Mouse (Mus musculus): ENCODE results near the gene Prim2. TPM values are rescaled to one million over a fixed set of nuclear protein-coding genes. Genes with fewer than 3 reads are reported as not detected.

The Prim2 gene
- polyA plus RNA-seq, 1 experiment: 2.5 TPM

DNA sequence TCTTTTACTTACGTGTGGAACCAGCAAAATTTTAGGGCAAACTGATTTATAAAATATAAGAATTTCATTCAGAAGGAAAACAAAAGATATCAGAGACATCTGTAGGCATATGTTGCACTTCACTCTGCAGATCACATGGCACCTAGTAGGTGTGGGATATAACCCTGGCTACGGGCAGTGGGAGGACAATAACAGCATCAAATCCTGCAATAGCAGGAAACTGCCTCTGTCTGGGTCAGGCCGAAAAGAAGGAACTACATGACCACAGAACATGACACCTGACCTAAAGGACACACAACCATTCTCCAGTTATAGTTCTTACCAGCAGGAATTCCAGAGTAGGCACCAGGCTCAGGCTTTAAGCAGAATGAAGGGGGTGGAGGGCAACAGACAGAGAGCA is 137.7 kb downstream of the Prim2 start:
- no peaks in the 10 kb centered on the region for H3K36me3 ChIP-seq (ENCODE audit: control insufficient read depth, insufficient read depth, low read length)
- no peaks in the 10 kb centered on the region for H3K27me3 ChIP-seq (ENCODE audit: control insufficient read depth, insufficient read depth, low read length)
- H3K4me3 ChIP-seq (ENCODE audit: low read depth, low read length): no peak overlapping the region
- no peak overlapping the region for H3K27ac ChIP-seq (ENCODE audit: insufficient read depth, low read depth, low read length)
- H3K4me1 ChIP-seq (ENCODE audit: control insufficient read depth, insufficient read depth, insufficient read length, low read length): no peaks in the 10 kb centered on the region
- TF ChIP-seq POLR2A (IDR thresholded peaks at IDR 0.05; ENCODE audit: low read depth, low read length) (no peak), CTCF (IDR thresholded peaks at IDR 0.05; ENCODE audit: extremely low read depth, insufficient read length, insufficient replicate concordance, low read depth, low read length) (no peak)
- WGBS: 94% methylated on average over 3 of the region's 3 CpGs

DNA sequence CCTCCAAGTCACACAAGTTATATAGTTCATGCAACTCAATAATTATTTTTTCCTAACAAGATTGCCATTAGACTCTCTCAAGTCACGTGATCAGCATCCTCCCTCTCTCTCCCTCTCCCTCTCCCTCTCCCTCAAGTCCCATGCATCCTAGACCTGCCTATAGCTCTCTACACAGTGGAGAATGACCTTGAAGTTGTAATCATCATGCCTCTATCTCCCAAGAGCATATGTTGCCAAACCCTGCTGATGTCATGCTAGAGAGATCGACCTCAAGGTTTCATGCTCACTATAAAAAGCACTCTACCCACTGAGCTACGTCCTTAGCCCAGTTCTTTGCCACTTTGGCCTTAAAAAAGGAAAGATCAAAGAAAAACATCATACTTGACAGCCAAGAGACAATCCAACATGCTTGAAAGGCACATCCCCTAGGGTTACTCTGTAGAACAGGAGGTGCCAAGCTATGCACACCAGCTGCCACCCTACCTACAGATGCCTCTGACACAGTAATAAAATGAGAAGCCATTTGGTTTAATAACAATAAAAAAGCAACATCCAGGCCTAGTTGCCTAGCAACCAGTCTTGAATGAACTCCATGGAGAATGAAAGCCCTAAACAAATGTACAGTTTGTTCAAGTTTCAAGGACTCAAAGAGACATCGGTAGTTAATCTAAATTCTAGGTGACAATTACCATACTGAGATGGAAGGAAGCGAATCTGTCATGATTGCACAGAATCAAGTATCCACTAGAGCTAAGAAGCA is 138.3 kb downstream of the Prim2 start:
- no peak overlapping the region for H3K4me3 ChIP-seq (ENCODE audit: low read depth, low read length)
- no peak overlapping the region for H3K27ac ChIP-seq (ENCODE audit: insufficient read depth, low read depth, low read length)
- no peaks in the 10 kb centered on the region for H3K4me1 ChIP-seq (ENCODE audit: control insufficient read depth, insufficient read depth, insufficient read length, low read length)
- WGBS: 84% methylated on average over 5 of the region's 5 CpGs
- no peaks in the 10 kb centered on the region for H3K36me3 ChIP-seq (ENCODE audit: control insufficient read depth, insufficient read depth, low read length)
- H3K27me3 ChIP-seq (ENCODE audit: control insufficient read depth, insufficient read depth, low read length): no peaks in the 10 kb centered on the region
- TF ChIP-seq POLR2A (IDR thresholded peaks at IDR 0.05; ENCODE audit: low read depth, low read length) (no peak), CTCF (IDR thresholded peaks at IDR 0.05; ENCODE audit: extremely low read depth, insufficient read length, insufficient replicate concordance, low read depth, low read length) (no peak)

DNA sequence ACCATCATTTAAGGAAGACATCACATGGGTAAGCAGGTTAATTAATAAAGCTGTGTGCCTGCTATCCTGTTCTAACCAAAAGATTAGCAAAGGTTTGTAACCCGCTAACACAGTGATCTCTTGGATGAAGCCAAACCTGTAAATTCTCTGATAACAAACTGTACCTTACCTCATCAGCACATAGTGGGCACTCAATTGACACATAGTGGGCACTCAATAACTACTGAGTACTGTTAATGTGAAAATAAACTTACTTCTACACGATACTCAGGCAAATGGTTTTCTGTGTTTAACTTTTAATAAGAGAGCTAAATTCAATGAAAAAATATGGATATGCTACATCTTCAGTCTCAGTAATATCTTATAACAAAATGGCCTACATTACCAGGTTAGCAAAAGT is 139.1 kb downstream of the Prim2 start:
- no peak overlapping the region for H3K4me3 ChIP-seq (ENCODE audit: low read depth, low read length)
- WGBS: 93% methylated on average over 2 of the region's 2 CpGs
- no peaks in the 10 kb centered on the region for H3K4me1 ChIP-seq (ENCODE audit: control insufficient read depth, insufficient read depth, insufficient read length, low read length)
- H3K27me3 ChIP-seq (ENCODE audit: control insufficient read depth, insufficient read depth, low read length): no peaks in the 10 kb centered on the region
- TF ChIP-seq CTCF (IDR thresholded peaks at IDR 0.05; ENCODE audit: extremely low read depth, insufficient read length, insufficient replicate concordance, low read depth, low read length): no peak
- TF ChIP-seq POLR2A (IDR thresholded peaks at IDR 0.05; ENCODE audit: low read depth, low read length): no peak
- no peak overlapping the region for H3K27ac ChIP-seq (ENCODE audit: insufficient read depth, low read depth, low read length)
- H3K36me3 ChIP-seq (ENCODE audit: control insufficient read depth, insufficient read depth, low read length): no peaks in the 10 kb centered on the region

DNA sequence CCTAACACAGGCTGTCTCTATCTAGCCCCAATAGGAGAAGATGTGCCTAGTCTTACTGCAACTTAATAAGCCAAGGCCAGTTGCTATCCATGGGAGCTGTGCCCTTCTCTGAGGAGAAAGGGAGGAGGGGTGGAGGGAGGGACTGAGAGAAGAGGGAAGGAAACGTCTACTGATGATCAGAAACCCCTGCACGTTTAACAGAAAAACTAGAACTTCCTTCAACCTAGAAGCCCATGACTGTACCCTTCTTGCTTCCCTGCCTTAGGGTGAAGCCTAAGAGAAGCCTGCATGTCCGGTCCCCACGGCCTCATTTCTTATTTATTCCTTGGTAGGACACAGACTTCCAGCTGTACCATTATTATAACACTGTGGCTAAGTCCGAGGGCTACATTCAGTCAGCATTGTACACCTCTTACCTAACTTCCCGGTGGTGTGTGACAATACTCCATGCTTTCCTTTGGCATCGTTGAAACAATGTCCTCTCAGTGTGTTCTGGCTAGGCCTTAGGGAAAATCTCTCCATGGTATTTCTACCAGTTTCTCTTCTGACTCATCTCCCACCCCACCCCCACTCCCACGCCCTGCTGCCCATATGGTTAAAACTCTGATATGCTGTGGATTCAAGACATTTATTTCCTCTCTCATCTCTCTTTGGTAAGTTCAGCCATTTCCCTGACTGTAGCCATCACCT is 139.9 kb downstream of the Prim2 start:
- WGBS: 84% methylated on average over 8 of the region's 8 CpGs
- H3K4me3 ChIP-seq (ENCODE audit: low read depth, low read length): no peak overlapping the region
- TF ChIP-seq CTCF (IDR thresholded peaks at IDR 0.05; ENCODE audit: extremely low read depth, insufficient read length, insufficient replicate concordance, low read depth, low read length) (no peak), POLR2A (IDR thresholded peaks at IDR 0.05; ENCODE audit: low read depth, low read length) (no peak)
- H3K4me1 ChIP-seq (ENCODE audit: control insufficient read depth, insufficient read depth, insufficient read length, low read length): no peaks in the 10 kb centered on the region
- no peaks in the 10 kb centered on the region for H3K36me3 ChIP-seq (ENCODE audit: control insufficient read depth, insufficient read depth, low read length)
- H3K27ac ChIP-seq (ENCODE audit: insufficient read depth, low read depth, low read length): no peak overlapping the region
- H3K27me3 ChIP-seq (ENCODE audit: control insufficient read depth, insufficient read depth, low read length): no peaks in the 10 kb centered on the region

DNA sequence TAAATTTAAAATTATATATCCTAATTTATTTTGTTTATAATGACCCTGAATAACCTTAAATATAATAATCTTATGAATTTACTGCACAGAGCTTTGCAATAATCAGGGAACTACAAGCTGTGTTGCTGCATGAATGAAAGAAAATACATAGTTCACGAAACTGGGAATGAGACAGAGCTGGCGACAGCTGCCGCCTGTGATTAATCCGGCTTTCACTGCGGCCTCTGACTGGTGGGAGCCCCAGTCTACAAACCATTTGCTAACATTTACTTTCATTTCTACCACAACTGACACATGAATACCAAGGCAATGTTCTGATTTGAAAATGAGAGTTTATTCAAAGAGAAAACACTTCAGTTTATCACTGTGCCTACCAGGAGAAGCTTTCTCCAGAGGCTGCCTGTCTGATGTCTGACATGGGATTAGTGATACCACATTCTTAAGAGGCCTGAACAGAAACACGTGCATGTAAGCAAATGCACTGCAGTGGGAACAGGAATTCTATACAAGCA is 142.2 kb downstream of the Prim2 start:
- no peak overlapping the region for H3K27ac ChIP-seq (ENCODE audit: insufficient read depth, low read depth, low read length)
- no peaks in the 10 kb centered on the region for H3K4me1 ChIP-seq (ENCODE audit: control insufficient read depth, insufficient read depth, insufficient read length, low read length)
- TF ChIP-seq CTCF (IDR thresholded peaks at IDR 0.05; ENCODE audit: extremely low read depth, insufficient read length, insufficient replicate concordance, low read depth, low read length) (no peak), POLR2A (IDR thresholded peaks at IDR 0.05; ENCODE audit: low read depth, low read length) (no peak)
- H3K36me3 ChIP-seq (ENCODE audit: control insufficient read depth, insufficient read depth, low read length): no peaks in the 10 kb centered on the region
- 79% methylated on average over 6 of the region's 6 CpGs for WGBS
- no peak overlapping the region for H3K4me3 ChIP-seq (ENCODE audit: low read depth, low read length)
- no peaks in the 10 kb centered on the region for H3K27me3 ChIP-seq (ENCODE audit: control insufficient read depth, insufficient read depth, low read length)

DNA sequence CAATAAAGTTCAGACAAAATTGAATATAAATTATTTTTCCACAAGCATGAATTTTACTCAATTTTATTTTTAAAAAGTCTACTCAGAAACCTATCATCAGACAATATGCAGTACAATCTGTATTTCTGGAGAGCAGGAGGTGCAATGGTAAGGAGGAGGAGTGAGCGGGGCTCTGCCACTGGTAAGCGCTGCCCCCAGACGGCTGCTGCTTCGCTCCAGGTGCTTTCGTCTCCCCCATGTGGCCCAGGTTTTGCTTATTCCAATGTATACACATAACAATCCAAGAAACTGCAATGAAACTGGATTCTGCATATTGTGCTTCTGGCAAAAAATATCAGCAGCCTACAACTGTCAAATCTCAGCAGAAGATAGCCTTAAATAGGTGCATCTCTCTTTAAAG is 146.4 kb downstream of the Prim2 start:
- no peaks in the 10 kb centered on the region for H3K27me3 ChIP-seq (ENCODE audit: control insufficient read depth, insufficient read depth, low read length)
- TF ChIP-seq CTCF (IDR thresholded peaks at IDR 0.05; ENCODE audit: extremely low read depth, insufficient read length, insufficient replicate concordance, low read depth, low read length): no peak
- TF ChIP-seq POLR2A (IDR thresholded peaks at IDR 0.05; ENCODE audit: low read depth, low read length): no peak

DNA sequence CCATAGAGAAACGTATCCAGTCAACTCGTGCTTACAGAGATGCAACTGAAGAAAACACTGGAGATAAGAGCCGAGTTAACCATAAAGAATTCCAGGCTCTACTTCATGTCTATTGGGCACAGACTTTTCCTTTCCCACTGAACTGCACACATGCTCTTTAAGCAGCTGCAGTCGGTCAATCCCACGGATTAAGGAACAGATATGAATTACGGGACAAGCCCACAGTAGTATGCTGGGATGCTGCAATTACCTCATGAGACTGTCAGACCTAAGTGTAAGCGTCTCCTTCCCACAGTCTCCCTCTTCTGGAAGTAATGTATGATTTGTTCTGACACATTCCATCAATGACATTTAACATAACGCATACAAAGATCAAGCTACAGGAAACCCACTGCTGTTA is 154.5 kb downstream of the Prim2 start:
- Histone ChIP-seq H3K4me3 (ENCODE audit: low read depth, low read length) (no peak overlapping the region), H3K36me3 (ENCODE audit: control insufficient read depth, insufficient read depth, low read length) (no peaks in the 10 kb centered on the region), H3K4me1 (ENCODE audit: control insufficient read depth, insufficient read depth, insufficient read length, low read length) (no peaks in the 10 kb centered on the region), H3K27me3 (ENCODE audit: control insufficient read depth, insufficient read depth, low read length) (no peaks in the 10 kb centered on the region), H3K27ac (ENCODE audit: insufficient read depth, low read depth, low read length) (no peak overlapping the region)
- TF ChIP-seq CTCF (IDR thresholded peaks at IDR 0.05; ENCODE audit: extremely low read depth, insufficient read length, insufficient replicate concordance, low read depth, low read length): no peak
- no peak for TF ChIP-seq POLR2A (IDR thresholded peaks at IDR 0.05; ENCODE audit: low read depth, low read length)
- 79% methylated on average over 8 of the region's 8 CpGs for WGBS

More for the DNA sequence above, 146.4 kb downstream of the Prim2 start:
- H3K4me1 ChIP-seq (ENCODE audit: control insufficient read depth, insufficient read depth, insufficient read length, low read length): no peaks in the 10 kb centered on the region
- no peak overlapping the region for H3K27ac ChIP-seq (ENCODE audit: insufficient read depth, low read depth, low read length)
- no peak overlapping the region for H3K4me3 ChIP-seq (ENCODE audit: low read depth, low read length)
- no peaks in the 10 kb centered on the region for H3K36me3 ChIP-seq (ENCODE audit: control insufficient read depth, insufficient read depth, low read length)
- WGBS: 92% methylated on average over 5 of the region's 5 CpGs

Measured in small intestine, adult 2 months (tissue).